Mouse (Mus musculus) skeletal muscle tissue, adult 2 months (tissue): ENCODE measurements around the gene Marc1.

Experiments used
- DNase-seq: peaks from one replicate; pipeline ENCODE4 v3.0.0-alpha.2; 2012; ENCODE audit warnings: low read depth, low spot score

Gene Marc1

GRCm38 (mm10) chr1:184822678-184823077 lies 11.6 kb upstream of the Marc1 start:
- no peak for DNase-seq

GRCm38 (mm10) chr1:184817768-184818167 lies 6.7 kb upstream of the Marc1 start:
- DNase-seq = no peak

DNA sequence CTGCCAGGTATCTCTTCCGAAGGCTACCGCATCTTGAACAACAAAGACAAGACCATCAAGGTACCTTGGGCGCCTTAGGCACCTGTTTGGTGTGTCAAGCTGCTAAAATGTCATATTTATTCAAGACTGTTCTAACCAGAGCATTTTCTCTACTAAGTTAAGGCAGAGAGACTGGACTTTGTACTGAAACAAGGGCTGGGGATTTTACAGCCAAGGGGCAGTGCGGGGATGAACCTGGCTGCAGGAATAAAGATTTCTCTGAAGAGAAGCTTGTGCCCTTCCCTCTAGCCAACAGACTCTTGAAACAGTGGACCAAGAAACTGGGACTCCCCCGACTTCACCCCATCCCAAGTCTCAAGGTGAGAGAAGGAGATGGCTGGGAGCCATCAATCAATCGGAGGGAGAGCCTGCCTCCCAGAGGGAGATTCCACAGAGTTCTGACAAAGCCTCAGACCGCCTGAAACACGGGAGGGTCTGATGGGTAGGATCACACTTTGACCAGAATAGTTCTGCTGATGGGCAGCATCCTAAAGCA lies 670 bp upstream of the Marc1 start:
- DNase-seq = no peak

DNA sequence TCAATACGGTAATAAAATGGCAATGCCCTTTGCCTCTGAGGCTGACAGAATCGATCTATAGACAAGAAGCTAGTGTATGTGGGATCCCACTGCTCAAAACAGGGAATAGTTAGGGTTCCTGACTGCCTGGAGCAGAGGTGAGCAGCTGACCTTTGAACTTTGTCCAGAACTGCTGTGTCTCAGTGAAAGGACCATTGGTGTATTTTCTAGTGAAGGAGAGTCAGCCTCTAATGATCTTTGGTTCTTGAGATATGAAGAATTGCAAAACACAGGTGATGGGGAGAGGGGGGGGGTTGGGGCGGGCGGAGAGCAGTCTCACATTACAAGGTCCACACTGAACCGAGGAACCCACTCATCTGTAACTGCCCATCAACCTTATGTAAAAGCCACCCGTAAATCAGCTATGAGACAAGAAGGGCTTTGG lies 1.5 kb downstream of the Marc1 start:
- no peak for DNase-seq

DNA sequence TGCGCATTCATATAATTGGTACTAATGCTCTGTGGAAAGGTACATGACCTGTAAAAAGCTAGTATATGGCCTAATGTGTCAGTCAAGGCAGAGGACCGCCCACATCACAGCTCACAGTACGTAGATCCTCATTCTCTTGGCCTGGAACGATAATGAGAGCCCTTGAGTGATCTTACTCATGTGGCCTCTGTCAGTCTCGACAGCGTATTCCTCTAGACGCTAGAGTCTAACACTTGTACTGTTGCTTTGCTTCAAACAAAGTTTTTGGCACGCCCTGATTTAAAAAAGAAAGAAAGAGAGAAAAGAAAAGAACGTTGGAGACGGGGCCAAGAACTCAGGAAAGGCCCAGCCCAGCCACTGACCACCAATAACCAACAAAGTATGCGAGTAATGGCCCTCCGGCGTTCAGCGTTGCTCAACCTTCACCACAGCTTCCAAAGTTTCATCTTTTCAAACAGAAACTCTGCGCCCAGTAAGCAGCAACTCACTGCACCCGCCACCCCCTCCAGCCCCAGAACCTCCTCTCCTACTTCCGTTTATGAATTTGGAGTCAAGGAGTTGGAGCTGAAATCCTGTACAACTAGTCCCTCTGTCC lies 2.6 kb downstream of the Marc1 start:
- DNase-seq = no peak

- no peak for DNase-seq
Measured at GRCm38 (mm10) chr1:184807627-184808417, 3.3 kb downstream of the Marc1 start.

DNA sequence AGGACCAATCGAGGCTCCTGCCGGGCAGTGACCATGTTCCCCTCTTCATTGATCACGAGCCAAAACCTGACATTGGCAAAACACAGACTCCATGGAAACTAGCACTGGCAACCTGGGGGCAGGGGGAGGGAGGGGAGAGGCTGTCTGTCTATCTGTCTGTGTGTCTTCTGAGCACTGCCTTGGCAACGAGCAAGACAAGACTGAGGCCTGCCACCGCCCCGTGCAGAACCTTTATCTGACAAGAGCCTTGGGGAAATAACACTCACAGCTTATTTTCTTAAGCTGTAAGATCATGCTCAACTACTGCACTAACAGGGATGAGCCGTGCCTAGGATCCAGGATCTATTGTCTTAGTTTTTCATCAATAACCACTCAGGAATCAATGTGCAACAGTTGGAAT lies 4.0 kb downstream of the Marc1 start:
- DNase-seq = no peak

DNA sequence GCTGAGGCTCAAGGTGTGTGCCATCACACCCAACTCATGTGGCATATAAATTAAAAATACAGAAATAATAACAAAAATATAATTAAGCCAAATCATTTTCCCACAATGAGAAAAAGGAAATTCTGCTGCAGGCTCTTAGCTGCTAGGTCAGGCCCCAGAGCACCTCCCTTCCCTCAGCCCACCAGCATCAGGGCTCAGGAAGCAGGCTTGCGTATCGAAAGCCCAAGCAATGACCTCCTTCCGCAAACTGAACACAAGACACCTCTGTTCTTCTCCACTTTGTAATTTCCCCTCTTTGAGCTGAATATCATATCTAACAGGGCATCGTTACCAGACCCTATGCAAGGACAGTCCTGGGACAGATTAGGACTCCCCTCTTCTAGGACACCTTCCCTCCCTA lies 5.4 kb downstream of the Marc1 start:
- no peak for DNase-seq

DNA sequence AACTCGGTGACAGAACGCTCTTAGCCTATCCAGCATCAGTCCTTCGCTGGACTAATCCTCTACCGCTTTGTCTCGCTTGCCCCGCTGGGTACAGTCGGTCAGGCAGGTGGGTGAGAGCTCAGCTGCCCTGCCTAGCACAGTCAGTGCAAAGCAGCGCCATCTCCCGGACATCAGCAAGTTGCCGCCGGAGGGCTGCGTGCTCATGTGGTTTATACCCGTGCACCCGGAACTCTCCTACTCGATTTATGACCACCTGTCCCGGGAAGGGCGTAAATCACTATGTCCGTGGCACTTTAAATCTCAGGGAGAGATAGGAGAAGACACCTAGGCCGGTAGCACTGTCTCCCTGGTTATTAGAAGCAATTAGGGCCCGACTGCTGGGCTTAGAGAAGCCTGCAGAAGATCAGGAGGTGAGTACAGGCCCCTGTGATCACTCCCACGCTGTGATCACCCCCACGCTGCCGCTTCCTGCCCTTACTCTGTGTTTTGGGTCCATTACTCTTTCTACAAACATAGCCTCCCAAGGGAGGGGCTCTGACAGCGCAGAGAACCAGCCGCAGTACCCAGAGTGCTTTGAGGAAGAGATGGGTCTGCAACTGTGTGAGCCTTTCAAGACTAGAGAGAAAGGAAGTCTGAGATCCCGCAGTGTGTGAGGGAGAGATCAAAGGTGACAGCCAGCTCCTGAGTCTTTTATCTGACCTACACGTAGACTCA lies 17.8 kb downstream of the Marc1 start:
- no peak for DNase-seq

- DNase-seq = peak; percentile 43
Measured at GRCm38 (mm10) chr1:184791109-184791508, 20.0 kb downstream of the Marc1 start.

DNA sequence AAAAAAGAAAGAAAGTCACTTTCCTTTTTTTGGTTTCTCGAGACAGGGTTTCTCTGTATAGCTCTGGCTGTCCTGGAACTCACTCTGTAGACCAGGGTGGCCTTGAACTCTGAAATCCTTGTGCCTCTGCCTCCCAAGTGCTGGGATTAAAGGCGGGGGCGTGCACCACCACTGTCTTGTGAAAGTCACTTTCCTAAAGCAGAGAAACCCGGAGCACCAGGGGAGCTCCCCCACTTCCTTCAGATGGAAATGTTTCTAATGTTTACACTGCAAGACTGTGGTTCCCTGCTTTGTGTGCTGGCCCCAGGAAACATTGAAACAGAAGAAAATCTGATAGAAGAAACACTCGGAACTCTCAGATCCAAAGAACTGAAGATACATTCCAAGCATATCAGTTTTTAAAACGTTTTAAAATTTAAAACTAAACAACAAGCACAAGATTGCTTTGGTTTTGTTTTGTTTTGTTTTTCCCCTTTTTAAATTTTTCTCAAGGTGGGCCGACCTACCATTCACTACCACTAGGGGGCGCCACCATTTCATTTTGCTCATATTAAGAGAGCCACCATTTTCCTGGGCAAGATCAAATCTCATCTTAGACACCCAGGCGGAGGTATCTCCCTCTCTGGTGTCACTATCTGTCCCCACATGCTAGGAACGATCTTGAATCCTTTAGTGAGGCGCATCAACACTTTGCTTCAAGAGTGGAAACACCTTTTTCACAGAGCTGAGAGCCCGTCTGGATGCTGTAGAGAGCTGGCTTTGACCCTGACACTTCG lies 24.5 kb downstream of the Marc1 start:
- DNase-seq = no peak

- no peak for DNase-seq
Measured at GRCm38 (mm10) chr1:184783641-184784040, 27.5 kb downstream of the Marc1 start.

DNA sequence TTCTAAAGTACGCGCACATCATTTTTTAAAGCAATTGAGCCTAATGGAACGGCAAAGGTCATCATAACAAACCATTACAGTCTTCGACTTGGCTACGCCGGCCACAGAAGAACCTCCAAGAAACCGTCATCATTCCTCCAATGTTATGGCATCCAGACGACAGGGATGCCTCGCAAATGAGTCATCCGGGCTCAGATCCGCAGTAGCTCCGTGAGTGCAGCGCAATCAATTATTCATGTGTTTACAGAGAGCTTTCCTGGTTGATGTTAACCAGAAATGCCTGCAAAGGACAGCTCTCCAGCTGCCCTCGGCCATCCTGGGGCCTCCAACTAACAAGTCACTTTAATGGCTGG lies 29.0 kb downstream of the Marc1 start:
- peak; percentile 40 for DNase-seq

GRCm38 (mm10) chr1:184781286-184782160 lies 29.6 kb downstream of the Marc1 start:
- no peak for DNase-seq

DNA sequence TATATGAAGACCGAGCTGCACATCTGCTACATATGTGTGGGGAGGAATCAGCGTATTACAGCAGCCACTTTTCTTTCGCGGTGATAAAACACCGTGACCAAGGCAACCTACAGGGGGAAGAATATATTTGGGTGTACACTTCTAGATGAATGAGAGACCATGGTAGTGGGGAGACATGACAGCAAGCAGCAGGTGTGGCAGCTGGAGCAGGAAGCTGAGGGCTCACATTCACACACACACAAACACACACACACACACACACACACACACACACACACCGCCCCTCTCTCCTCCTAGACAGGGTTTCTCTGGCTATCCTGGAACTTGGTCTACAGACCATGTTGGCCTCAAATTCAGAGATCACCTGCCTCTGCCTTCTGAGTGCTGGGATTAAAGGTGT lies 33.0 kb downstream of the Marc1 start:
- DNase-seq = no peak

- no peak for DNase-seq
Measured at GRCm38 (mm10) chr1:184777061-184777795, 33.9 kb downstream of the Marc1 start.

DNA sequence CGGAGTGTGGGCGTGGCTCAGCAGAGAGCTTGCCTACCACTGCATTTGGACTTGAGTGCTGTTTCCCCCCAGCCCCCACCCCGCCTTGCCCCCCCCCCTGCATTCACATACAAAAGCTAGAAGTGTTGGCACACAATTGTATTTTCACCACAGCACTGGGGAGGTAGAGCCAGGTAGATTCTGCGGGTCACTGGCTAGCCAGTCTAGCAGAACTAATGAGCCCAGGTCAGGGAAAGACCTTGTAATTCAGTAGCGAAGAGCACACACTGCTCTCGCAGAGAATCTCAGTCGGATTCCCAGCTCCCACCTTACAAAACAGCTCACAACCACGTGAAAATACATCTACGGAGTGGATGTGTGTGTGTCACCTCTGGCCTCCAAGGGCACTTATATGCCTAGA lies 35.8 kb downstream of the Marc1 start:
- DNase-seq = no peak

GRCm38 (mm10) chr1:184771891-184772249 lies 39.2 kb downstream of the Marc1 start:
- DNase-seq = no peak

DNA sequence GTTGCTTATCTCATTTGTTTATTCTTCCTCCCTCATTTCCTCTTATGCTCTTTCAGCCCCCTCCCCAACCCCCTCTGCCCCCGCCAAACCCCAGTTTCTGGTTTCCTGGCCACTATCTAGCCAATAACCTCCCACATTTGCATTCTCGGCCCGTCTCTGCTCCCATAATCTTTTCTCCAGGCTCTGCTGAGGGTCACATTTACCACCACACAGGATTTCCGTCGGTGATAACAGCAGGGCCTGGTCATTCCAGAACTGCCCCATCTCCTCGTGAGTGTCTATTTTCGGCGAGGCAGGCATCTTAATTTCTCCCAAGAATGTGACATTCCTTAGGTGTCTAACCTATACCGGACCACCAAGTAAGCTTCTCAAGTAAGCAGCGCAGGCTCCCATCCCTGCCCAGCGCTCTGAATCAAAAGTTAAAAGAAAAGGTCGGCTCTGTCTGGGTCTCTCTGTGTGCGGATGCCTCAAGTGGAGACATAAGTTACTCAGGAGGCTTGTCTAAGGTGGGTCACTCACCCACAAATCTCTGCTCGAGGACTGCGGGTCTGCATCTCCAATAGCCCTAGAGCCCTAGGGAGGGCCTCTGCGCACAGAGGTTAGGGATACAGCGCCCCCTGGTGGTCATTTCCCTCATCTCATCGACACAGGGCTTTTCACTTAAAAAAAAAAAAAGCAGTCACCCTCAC lies 39.8 kb downstream of the Marc1 start:
- DNase-seq = peak; percentile 64

DNA sequence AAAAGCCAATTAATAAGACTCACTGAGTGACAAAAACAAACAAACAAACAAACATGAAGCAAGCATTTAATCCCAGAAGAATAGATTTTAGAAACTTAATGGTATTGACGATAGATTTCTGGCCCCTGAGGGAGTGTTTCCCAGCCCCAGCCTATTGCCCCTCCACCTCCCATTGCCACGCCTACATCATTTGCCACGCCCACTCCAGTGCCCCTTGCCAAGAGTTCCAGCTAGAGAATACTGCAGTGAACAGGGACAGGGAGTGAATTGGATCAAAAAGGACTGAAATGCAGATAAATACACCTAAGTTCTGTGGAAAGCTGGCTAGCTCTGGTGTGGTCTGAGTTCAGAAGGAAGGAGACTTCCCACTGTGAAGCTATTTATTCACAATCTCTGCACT lies 47.2 kb downstream of the Marc1 start:
- DNase-seq = no peak
